Mouse (Mus musculus) spleen, adult 12 weeks (tissue): Measurements from ENCODE around the gene Eif4e2.

Experiments
- DNase-seq: peaks from one replicate; pipeline ENCODE4 v3.0.0; 2022; ENCODE audit warnings: low spot score

The Eif4e2 gene

GRCm38 (mm10) chr1:87203779-87204178 lies 9.9 kb upstream of the Eif4e2 start:
- DNase-seq: no peak

GRCm38 (mm10) chr1:87204465-87204864 lies 9.2 kb upstream of the Eif4e2 start, which contains the start of gene Chrng:
Chrng (plus strand) TSS chr1:87204657.
- DNase-seq: no peak

- DNase-seq: no peak
Measured at GRCm38 (mm10) chr1:87205038-87205437, 8.7 kb upstream of the Eif4e2 start.

DNA sequence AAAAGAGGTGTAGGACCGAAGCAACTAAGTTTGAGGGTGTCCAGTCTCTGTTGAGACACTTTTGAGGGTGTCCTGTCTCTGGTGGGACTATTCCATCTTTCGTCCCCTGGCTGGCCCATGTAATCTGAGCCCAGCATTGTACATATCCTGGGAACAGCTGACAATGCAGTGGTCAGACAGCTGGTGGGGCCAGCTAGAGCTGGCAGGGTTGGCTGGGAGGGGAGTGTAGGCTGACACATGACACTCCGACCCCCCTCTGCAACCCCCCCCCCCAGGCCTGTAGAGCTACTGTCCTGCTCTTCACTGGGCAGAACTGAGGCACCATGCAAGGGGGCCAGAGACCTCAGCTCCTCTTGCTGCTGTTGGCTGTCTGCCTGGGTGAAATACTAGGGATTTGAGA lies 8.2 kb upstream of the Eif4e2 start:
- DNase-seq: no peak

DNA sequence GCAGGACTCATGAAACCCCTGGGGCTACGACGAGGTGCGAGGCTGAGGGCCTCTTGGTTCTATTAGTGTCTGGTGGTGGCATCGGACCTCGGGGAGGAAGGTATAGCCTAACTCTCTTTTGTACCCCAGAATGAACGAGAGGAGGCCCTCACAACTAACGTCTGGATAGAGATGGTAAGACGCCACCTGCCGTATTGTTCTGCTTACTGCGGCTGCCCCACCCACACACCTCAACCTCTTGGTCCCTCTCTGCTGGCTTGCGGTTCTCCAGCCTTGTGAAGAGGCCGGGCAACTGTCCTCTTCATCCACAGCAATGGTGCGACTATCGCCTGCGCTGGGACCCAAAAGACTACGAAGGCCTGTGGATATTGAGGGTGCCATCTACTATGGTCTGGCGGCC lies 7.4 kb upstream of the Eif4e2 start:
- DNase-seq: no peak

DNA sequence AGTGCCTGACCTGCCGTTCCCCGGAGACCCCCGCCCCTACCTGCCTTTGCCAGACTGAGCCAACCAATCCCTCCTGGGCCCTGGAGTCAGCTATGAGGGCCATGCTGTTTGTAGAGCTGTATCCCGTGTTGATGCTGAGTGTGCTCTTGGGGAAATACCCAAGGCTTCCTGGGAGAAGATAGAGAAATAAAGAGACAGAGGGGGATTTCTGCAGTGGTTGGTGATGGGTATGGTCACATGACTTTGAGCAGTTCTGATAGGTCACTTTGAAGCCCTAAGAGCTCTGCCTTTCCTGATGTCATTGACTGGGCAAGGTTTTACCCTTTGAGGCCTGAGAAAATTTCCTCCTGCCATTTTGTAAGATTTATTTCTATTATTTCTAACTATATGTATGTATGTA lies 2.3 kb upstream of the Eif4e2 start:
- DNase-seq: no peak

GRCm38 (mm10) chr1:87214748-87215147 lies 1.0 kb downstream of the Eif4e2 start:
- no peak for DNase-seq

- DNase-seq: no peak
Measured at GRCm38 (mm10) chr1:87217938-87218337, 4.2 kb downstream of the Eif4e2 start.

DNA sequence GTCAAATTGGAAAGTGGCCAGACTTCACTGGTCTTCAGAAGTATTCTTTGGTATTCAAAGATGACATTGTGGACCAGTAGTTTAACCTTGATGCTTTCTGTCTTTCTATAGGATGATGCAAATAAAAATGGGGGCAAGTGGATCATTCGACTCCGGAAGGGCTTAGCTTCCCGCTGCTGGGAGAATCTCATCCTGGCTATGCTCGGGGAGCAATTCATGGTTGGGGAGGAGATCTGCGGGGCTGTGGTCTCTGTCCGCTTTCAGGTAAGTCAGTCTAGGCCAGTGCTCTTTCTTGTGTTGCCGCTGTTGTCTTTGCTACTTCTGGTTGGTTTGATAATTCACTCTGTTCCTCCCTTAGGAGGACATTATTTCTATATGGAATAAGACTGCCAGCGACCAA lies 12.0 kb downstream of the Eif4e2 start:
- DNase-seq: no peak

DNA sequence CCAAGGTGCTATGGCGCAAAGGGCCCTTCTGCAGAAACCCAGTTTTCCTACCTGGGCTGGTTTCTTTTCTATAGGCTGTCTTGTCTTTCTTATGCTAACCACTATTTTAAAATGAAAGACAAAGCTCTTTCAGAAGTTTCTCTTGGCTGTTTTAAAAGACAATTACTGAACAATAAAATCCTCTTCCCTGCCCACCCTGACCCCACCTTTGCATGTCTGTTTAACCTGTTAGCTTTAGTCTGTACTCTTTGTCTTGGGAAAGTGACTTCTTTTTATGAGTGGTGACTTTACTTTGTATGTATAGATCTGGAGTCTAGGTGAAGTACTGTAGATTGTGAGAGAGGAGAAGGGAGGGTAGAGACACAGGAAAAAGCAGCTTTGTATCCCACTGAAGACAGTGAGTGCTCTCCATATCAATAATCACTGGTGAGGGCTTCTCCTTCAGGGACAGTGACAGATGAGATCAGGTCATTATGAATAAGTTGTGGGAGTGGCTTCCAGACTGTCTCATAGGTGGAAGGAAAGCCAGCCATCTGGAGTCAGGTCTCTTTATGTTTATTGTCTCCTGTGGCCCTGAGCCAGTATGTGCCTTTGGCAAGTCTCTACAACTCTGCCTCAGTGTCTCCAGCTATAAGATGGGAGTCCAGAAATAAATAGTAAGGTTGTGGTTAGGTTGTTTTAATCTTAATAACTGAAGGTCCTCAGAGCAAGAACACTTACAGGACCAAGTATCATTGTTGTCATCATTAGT lies 12.9 kb downstream of the Eif4e2 start:
- no peak for DNase-seq

GRCm38 (mm10) chr1:87227160-87227550 lies 13.4 kb downstream of the Eif4e2 start:
- no peak for DNase-seq

DNA sequence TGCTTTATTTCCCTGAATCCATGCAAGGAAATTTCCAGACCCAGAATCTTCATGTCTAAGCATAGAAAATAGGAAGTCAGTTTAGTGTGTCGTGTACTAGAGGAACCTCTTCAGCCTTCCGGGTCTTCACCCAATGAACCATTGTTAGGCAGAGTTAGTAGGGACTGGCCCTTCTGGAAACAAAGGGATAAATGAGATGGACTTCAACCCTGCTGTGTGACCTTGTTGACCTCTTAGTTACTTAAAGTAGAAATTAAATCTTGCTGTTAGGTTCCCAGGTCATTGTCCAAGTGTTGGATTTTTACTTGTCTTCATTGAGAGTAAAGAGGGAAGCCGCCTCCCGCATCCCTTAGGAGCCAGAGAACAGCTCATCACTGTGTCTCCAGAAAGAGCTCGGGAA lies 16.9 kb downstream of the Eif4e2 start:
- no peak for DNase-seq

- no peak for DNase-seq
Measured at GRCm38 (mm10) chr1:87232197-87232596, 18.5 kb downstream of the Eif4e2 start.

DNA sequence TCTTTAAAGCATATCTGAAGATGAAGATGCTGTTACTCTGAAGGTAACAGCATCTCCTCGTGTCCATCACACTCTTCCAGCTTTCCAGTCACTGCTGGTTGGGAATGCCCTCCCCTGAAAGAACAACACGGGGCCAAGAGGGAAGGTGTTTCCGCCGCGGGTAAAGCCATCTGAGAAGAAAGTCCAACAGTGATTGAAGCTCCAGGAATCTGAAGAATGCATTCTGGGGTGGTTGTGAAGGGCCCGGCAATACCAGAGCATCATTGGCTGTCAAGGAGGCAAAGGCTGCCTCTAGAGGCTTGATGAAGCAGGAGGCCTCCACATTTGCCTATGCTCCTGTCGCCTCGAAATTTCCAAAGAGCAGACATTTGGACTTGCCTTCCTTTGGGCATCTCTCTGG lies 25.3 kb downstream of the Eif4e2 start:
- DNase-seq: no peak

DNA sequence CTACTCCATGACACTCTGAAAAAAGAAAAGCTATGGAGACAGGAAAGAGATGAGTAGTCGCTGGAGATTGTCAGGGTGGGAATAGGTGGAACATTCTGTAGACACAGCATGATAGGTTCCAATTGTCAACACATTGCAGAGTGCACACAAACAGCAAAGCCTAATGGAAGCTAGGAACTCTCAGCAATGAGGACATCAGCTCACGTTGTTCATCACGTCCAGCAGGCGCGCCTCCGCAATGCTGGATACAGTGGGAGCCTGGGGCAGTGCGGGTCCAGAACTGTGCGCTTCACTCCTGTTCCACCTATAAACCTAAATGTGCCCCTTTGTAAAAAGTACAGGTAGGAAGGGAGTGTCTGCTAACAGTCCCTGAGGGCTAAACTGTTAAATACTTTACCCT lies 29.3 kb downstream of the Eif4e2 start:
- no peak for DNase-seq

DNA sequence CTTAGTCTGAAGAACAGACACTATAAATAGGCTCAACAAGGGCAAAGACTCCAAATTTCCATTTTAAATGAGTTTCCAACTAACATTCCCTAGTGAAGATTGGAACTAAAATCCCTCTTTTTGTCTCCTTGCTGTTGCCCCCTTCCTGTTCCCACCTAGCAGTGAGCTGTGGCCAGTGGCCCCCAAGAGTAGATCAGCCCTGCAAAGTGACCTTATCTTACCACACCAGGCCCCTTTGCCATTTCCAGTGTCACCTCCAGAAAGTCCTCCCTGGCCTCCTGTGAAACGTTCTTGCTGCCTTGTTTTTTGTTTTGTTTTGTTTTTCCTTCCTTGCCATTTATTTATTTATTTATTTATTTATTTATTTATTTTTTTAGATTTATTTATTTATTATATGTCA lies 31.7 kb downstream of the Eif4e2 start:
- DNase-seq: no peak

- DNase-seq: peak; percentile 42
Measured at GRCm38 (mm10) chr1:87245929-87246815, 32.5 kb downstream of the Eif4e2 start.

GRCm38 (mm10) chr1:87252040-87252609 lies 38.4 kb downstream of the Eif4e2 start:
- DNase-seq: no peak

DNA sequence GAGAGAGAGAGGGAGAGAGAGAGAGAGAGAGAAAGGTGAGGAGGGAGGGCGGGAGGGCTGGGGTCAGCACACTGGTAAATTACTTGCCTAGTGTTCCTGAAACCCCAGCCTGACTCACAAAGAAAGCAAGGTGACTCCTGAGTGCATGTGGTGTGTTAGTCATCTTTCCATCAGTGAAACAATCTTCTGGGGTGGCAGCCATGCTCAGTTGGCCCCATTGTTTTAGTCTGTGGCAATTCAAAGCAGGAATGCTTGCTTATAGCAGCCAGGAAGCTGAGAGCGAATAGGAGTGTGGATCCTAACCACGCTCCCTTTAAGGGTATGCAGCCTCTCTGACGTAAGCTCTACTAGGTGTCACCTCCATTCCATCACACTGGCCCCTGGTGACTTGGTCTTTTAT lies 41.5 kb downstream of the Eif4e2 start:
- DNase-seq: no peak

DNA sequence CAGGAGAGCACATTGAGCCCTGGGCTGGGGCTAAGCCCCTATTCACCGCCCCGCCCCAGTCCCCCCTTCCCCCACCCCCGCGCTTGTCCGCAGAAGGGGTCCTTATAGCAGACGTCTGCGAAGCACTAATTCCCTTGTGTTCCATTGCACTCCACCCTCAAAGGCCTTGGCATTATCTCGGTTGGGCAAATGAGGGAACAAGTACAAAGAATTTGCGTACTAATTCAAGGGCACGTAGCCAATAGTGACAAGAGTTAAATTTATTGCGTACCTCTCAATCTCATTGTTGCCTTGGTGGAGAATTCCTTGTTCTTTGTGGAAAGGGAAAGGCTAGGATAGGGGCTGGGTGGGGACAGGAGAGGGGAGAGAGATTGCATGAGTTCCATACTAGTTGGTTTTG lies 44.0 kb downstream of the Eif4e2 start:
- no peak for DNase-seq

DNA sequence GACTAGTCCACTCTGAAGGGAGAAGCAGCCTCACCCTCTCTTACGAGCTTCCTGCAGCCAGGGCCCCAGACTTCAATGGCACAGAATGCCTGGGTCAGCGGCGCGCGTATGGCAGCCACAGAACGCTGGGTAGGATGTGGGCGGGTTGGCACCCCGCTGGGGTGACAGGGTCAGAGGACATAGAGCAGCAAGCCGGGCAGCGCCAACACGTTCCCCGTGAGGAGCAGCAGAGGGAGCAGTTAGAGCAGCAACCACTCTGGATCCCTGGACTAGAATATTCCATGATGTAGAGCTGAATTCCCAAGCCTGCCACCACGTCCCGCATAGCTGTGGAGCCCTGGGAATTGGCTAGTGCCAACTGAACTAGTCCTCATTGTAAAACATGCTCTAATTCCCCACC lies 44.8 kb downstream of the Eif4e2 start:
- DNase-seq: no peak

- no peak for DNase-seq
Measured at GRCm38 (mm10) chr1:87259316-87259715, 45.6 kb downstream of the Eif4e2 start.

- no peak for DNase-seq
Measured at GRCm38 (mm10) chr1:87263257-87263656, 49.5 kb downstream of the Eif4e2 start.
